Mouse (Mus musculus) stomach, embryonic 16.5 days (tissue): ENCODE results near the gene Dcaf6. TPM values are rescaled to one million over a fixed set of nuclear protein-coding genes. Genes with fewer than 3 reads are reported as not detected.
A peak's percentile ranks its signal among the peaks of the same experiment; 100 is the strongest.

Experiments
- ATAC-seq: fragments of 200-750 bp; cut with Nextera tagmentation; 2 replicates; pipeline ENCODE4 v1.8.0; 2017; ENCODE audit warnings: moderate number of reproducible peaks, moderate TSS enrichment; ENCODE audit not compliant: insufficient read depth, low FRiP score
- H3K27ac ChIP-seq: fragments of 300-500 bp; sonication (generic); 2 replicates; pipeline ENCODE4 v1.5.1; 2014; ENCODE audit warnings: low read length
- H3K27me3 ChIP-seq: fragments of 300-500 bp; sonication (generic); 2 replicates; pipeline ENCODE4 v1.6.1; 2014; ENCODE audit warnings: low read length, control low read depth, mixed read lengths; ENCODE audit not compliant: control insufficient read depth, insufficient read depth
- H3K36me3 ChIP-seq: fragments of 300-500 bp; sonication (generic); 2 replicates; pipeline ENCODE4 v1.6.1; 2014; ENCODE audit warnings: low read length; ENCODE audit not compliant: control insufficient read depth, insufficient read depth
- H3K4me1 ChIP-seq: fragments of 300-500 bp; sonication (generic); 2 replicates; pipeline ENCODE4 v1.6.1; 2014; ENCODE audit warnings: low read length, control low read depth, mixed read lengths; ENCODE audit not compliant: control insufficient read depth, insufficient read depth
- H3K4me2 ChIP-seq: fragments of 300-500 bp; sonication (generic); 2 replicates; pipeline ENCODE4 v1.6.1; 2014; ENCODE audit warnings: low read depth, low read length, mixed read lengths
- H3K4me3 ChIP-seq: fragments of 300-500 bp; sonication (generic); replicated peaks from 2 replicates; pipeline ENCODE4 v1.5.1; 2014; ENCODE audit warnings: mild to moderate bottlenecking, low read length
- H3K9ac ChIP-seq: fragments of 300-500 bp; sonication (generic); 2 replicates; pipeline ENCODE4 v1.6.1; 2014; ENCODE audit warnings: low read length
- H3K9me3 ChIP-seq: fragments of 300-500 bp; sonication (generic); replicated peaks from 2 replicates; pipeline ENCODE4 v1.6.1; 2016; ENCODE audit warnings: low read length, control low read depth; ENCODE audit not compliant: control insufficient read depth
- WGBS: fragments of 180-500 bp; shearing (Covaris S2); extraction: QIAGEN DNeasy Blood & Tissue Kit; methylation state at CpG from one replicate; pipeline ENCODE4 v1.1.7; 2014; 5-methylcytosine and 5-hydroxymethylcytosine counted together
- polyA plus RNA-seq: library from polyadenylated mRNA; unstranded; fragments of >200 nt; fragmentation: Nextera tagmentation; extraction: Ambion mirVana; gene quantifications from 2 replicates; pipeline ENCODE4 v1.2.1, GENCODE M21; 2015

Dcaf6 gene
- polyA plus RNA-seq, 1 experiment from 2014 or later: 16.2 TPM

- WGBS: 92% methylated on average over 1 of the region's 1 CpGs
- H3K36me3 ChIP-seq: no peaks in the 10 kb centered on the region
- no peak within 1 kb of the TSS for H3K4me3 ChIP-seq
- ATAC-seq: no peak
- no peak within 1 kb of the TSS for H3K4me2 ChIP-seq
- no peaks in the 10 kb centered on the region for H3K9me3 ChIP-seq
- H3K4me1 ChIP-seq: no peaks in the 10 kb centered on the region
- H3K9ac ChIP-seq: no peak within 1 kb of the TSS
- H3K27me3 ChIP-seq: no peaks in the 10 kb centered on the region
- no peak within 1 kb of the TSS for H3K27ac ChIP-seq
Measured at GRCm38 (mm10) chr1:165295489-165295888, 164.8 kb downstream of the Dcaf6 start, which contains the start of gene Gpr161. Gene Gpr161, plus strand, starts transcription at chr1:165295789.

- no peaks in the 10 kb centered on the region for H3K4me1 ChIP-seq
- H3K4me3 ChIP-seq: no peak overlapping the region
- no peak overlapping the region for H3K27ac ChIP-seq
- no peak for ATAC-seq
- no peaks in the 10 kb centered on the region for H3K36me3 ChIP-seq
- H3K9me3 ChIP-seq: no peaks in the 10 kb centered on the region
- H3K9ac ChIP-seq: no peak overlapping the region
- no peaks in the 10 kb centered on the region for H3K27me3 ChIP-seq
- 79% methylated on average over 6 of the region's 6 CpGs for whole genome bisulfite sequencing
- H3K4me2 ChIP-seq: no peak overlapping the region
Measured at GRCm38 (mm10) chr1:165291606-165292005, 168.7 kb downstream of the Dcaf6 start.

GRCm38 (mm10) chr1:165289831-165290230 is 170.4 kb downstream of the Dcaf6 start:
- no peak overlapping the region for H3K9ac ChIP-seq
- H3K4me3 ChIP-seq: no peak overlapping the region
- 93% methylated on average over 4 of the region's 4 CpGs for WGBS
- no peak overlapping the region for H3K4me2 ChIP-seq
- no peaks in the 10 kb centered on the region for H3K27me3 ChIP-seq
- no peaks in the 10 kb centered on the region for H3K36me3 ChIP-seq
- no peak for ATAC-seq
- no peak overlapping the region for H3K27ac ChIP-seq
- H3K4me1 ChIP-seq: no peaks in the 10 kb centered on the region
- no peaks in the 10 kb centered on the region for H3K9me3 ChIP-seq

GRCm38 (mm10) chr1:165288165-165288564 is 172.1 kb downstream of the Dcaf6 start:
- Histone ChIP-seq H3K27ac (no peak overlapping the region), H3K4me1 (peaks cover 9% of the 10 kb centered on the region), H3K9me3 (no peaks in the 10 kb centered on the region), H3K9ac (no peak overlapping the region), H3K36me3 (no peaks in the 10 kb centered on the region), H3K4me3 (no peak overlapping the region), H3K4me2 (no peak overlapping the region), H3K27me3 (no peaks in the 10 kb centered on the region)
- no peak for ATAC-seq
- WGBS: 85% methylated on average over 9 of the region's 9 CpGs

GRCm38 (mm10) chr1:165284096-165284495 is 176.2 kb downstream of the Dcaf6 start:
- H3K27ac ChIP-seq: no peak overlapping the region
- no peak overlapping the region for H3K9ac ChIP-seq
- 63% methylated on average over 7 of the region's 7 CpGs for WGBS
- H3K4me2 ChIP-seq: no peak overlapping the region
- no peaks in the 10 kb centered on the region for H3K9me3 ChIP-seq
- H3K4me1 ChIP-seq: peaks cover 29% of the 10 kb centered on the region
- no peaks in the 10 kb centered on the region for H3K36me3 ChIP-seq
- H3K4me3 ChIP-seq: no peak overlapping the region
- no peaks in the 10 kb centered on the region for H3K27me3 ChIP-seq
- ATAC-seq: no peak

- Histone ChIP-seq H3K4me2 (peak overlapping the region; percentile 93), H3K27ac (no peak overlapping the region), H3K36me3 (no peaks in the 10 kb centered on the region), H3K9me3 (no peaks in the 10 kb centered on the region), H3K4me1 (peaks cover 29% of the 10 kb centered on the region), H3K27me3 (no peaks in the 10 kb centered on the region), H3K9ac (peak overlapping the region; percentile 82; the same call in 1 of the 2 replicates), H3K4me3 (peak overlapping the region; percentile 81)
- no peak for ATAC-seq
- WGBS: 15% methylated on average over 7 of the region's 7 CpGs
Measured at GRCm38 (mm10) chr1:165282967-165283345, 177.3 kb downstream of the Dcaf6 start.

- peak; percentile 44; the same call in 1 of the 2 replicates for ATAC-seq
- H3K4me3 ChIP-seq: peak overlapping the region; percentile 81
Measured at GRCm38 (mm10) chr1:165282222-165282966, 177.9 kb downstream of the Dcaf6 start.

GRCm38 (mm10) chr1:165281351-165282221 is 178.7 kb downstream of the Dcaf6 start:
- Histone ChIP-seq H3K9ac (peak overlapping the region; percentile 82), H3K9me3 (no peaks in the 10 kb centered on the region), H3K4me3 (peak overlapping the region; percentile 81), H3K4me1 (peaks cover 29% of the 10 kb centered on the region), H3K4me2 (peak overlapping the region; percentile 93), H3K36me3 (no peaks in the 10 kb centered on the region), H3K27me3 (no peaks in the 10 kb centered on the region), H3K27ac (peak overlapping the region; percentile 75)
- peak; percentile 89 for ATAC-seq
- WGBS: under 1% methylated on average over 62 of the region's 71 CpGs

More at GRCm38 (mm10) chr1:165282222-165282966, 177.9 kb downstream of the Dcaf6 start:
- H3K9ac ChIP-seq: peak overlapping the region; percentile 82
- no peaks in the 10 kb centered on the region for H3K27me3 ChIP-seq
- WGBS: under 1% methylated on average over 35 of the region's 35 CpGs
- H3K36me3 ChIP-seq: no peaks in the 10 kb centered on the region
- H3K4me2 ChIP-seq: peak overlapping the region; percentile 93
- peak overlapping the region; percentile 75 for H3K27ac ChIP-seq
- no peaks in the 10 kb centered on the region for H3K9me3 ChIP-seq
- H3K4me1 ChIP-seq: peaks cover 29% of the 10 kb centered on the region

GRCm38 (mm10) chr1:165280741-165281140 is 179.5 kb downstream of the Dcaf6 start:
- Histone ChIP-seq H3K27ac (peak overlapping the region; percentile 75; the same call in 1 of the 2 replicates), H3K4me3 (peak overlapping the region; percentile 81), H3K9ac (peak overlapping the region; percentile 42), H3K27me3 (no peaks in the 10 kb centered on the region), H3K9me3 (no peaks in the 10 kb centered on the region), H3K4me2 (peak overlapping the region; percentile 93), H3K36me3 (no peaks in the 10 kb centered on the region), H3K4me1 (peaks cover 29% of the 10 kb centered on the region)
- no peak for ATAC-seq
- WGBS: 32% methylated on average over 10 of the region's 10 CpGs
